21 mouse cellular contexts compared by ENCODE assay signal in genomic region chr9:78789703-78790102, GRCm38 (mm10).
DNase-seq lines count a peak whose midpoint lies in the region; ATAC-seq and TF ChIP-seq lines count a peak whose summit lies in the region.
"Had no signal": no experiment of that assay in that cellular context is flagged by ENCODE, and none has a peak within 500 bp of the region (broad histone marks: within the 10 kb centered on the region; RNA-seq: fewer than 3 reads in every experiment).

No protein-coding gene starts in this region.

- H3K27me3 ChIP-seq in midbrain, embryonic 11.5 days (ENCODE audit: control insufficient read depth, insufficient read depth, low read length), result no peaks in the 10 kb centered on the region
- H3K27me3 ChIP-seq in midbrain, embryonic 16.5 days (ENCODE audit: control insufficient read depth, insufficient read depth, low read depth, low read length), result no peaks in the 10 kb centered on the region; the same call in 1 of the 2 replicates
- no peaks in the 10 kb centered on the region for H3K27me3 ChIP-seq in forebrain, embryonic 14.5 days (replicated peaks; ENCODE audit: control insufficient read depth, insufficient read depth, low read length)
- no peaks in the 10 kb centered on the region for H3K27me3 ChIP-seq in midbrain, embryonic 13.5 days
- H3K27me3 ChIP-seq: hindbrain, embryonic 15.5 days had no signal

- no peaks in the 10 kb centered on the region for H3K9me3 ChIP-seq in midbrain, embryonic 11.5 days (ENCODE audit: control insufficient read depth, low read length)
- H3K9me3 ChIP-seq in midbrain, embryonic 16.5 days (replicated peaks; ENCODE audit: control insufficient read depth, low read length, poor library complexity, severe bottlenecking), result no peaks in the 10 kb centered on the region
- no peaks in the 10 kb centered on the region for H3K9me3 ChIP-seq in forebrain, embryonic 14.5 days (replicated peaks; ENCODE audit: control insufficient read depth, low read length)
- no peaks in the 10 kb centered on the region for H3K9me3 ChIP-seq in midbrain, embryonic 13.5 days
- H3K9me3 ChIP-seq: heart, embryonic 10.5 days; hindbrain, embryonic 15.5 days; limb, embryonic 10.5 days had no signal

- H3K4me2 ChIP-seq in midbrain, embryonic 11.5 days, result no peak overlapping the region
- H3K4me2 ChIP-seq in midbrain, embryonic 16.5 days (ENCODE audit: low read length), result no peak overlapping the region
- H3K4me2 ChIP-seq in forebrain, embryonic 14.5 days (ENCODE audit: low read length), result no peak overlapping the region
- no peak overlapping the region for H3K4me2 ChIP-seq in midbrain, embryonic 13.5 days (replicated peaks)
- H3K4me2 ChIP-seq: hindbrain, embryonic 15.5 days had no signal

- H3K36me3 ChIP-seq in midbrain, embryonic 11.5 days (ENCODE audit: control insufficient read depth, insufficient read depth, low read length), result no peaks in the 10 kb centered on the region
- H3K36me3 ChIP-seq in midbrain, embryonic 16.5 days (ENCODE audit: control insufficient read depth, insufficient read depth, low read length), result no peaks in the 10 kb centered on the region
- no peaks in the 10 kb centered on the region for H3K36me3 ChIP-seq in forebrain, embryonic 14.5 days (ENCODE audit: control insufficient read depth, insufficient read depth, low read length)
- H3K36me3 ChIP-seq in midbrain, embryonic 13.5 days, result no peaks in the 10 kb centered on the region
- H3K36me3 ChIP-seq: heart, embryonic 10.5 days; hindbrain, embryonic 15.5 days; limb, embryonic 10.5 days had no signal

- H3K4me3 ChIP-seq in midbrain, embryonic 11.5 days (ENCODE audit: low read depth, low read length), result no peak overlapping the region
- H3K4me3 ChIP-seq in midbrain, embryonic 16.5 days (ENCODE audit: low read depth, low read length), result no peak overlapping the region
- no peak overlapping the region for H3K4me3 ChIP-seq in forebrain, embryonic 14.5 days (ENCODE audit: low read depth, low read length)
- no peak overlapping the region for H3K4me3 ChIP-seq in midbrain, embryonic 13.5 days (replicated peaks)
- H3K4me3 ChIP-seq: gastrocnemius, adult 2 months; heart, embryonic 10.5 days; hindbrain, embryonic 15.5 days; limb, embryonic 10.5 days; myocyte had no signal

- no peak for DNase-seq in midbrain, embryonic 11.5 days (ENCODE audit: low spot score, missing footprints)
- DNase-seq in brain, embryonic 14.5 days (ENCODE audit: low read depth), result peak; percentile 68
- peak; percentile 31 for DNase-seq in forebrain, embryonic 14.5 days (ENCODE audit: low spot score)
- no peak for DNase-seq in cerebellum, postnatal 4 days (ENCODE audit: low spot score in 2 of 2)
- no peak for DNase-seq in kidney, adult 18-20 months
- DNase-seq: adrenal gland, adult 8-10 months; cerebellum, adult 11 months; cerebellum, postnatal 14 days; gastrocnemius, adult 2 months; liver, postnatal 0 days; lung, postnatal 14 days; retina, postnatal 1 day; thymus, postnatal 14 days had no signal

- no peak overlapping the region for H3K9ac ChIP-seq in midbrain, embryonic 11.5 days (ENCODE audit: low read length)
- H3K9ac ChIP-seq in midbrain, embryonic 16.5 days (ENCODE audit: low read depth, low read length), result no peak overlapping the region
- H3K9ac ChIP-seq in forebrain, embryonic 14.5 days (ENCODE audit: low read length), result no peak overlapping the region
- no peak overlapping the region for H3K9ac ChIP-seq in midbrain, embryonic 13.5 days (replicated peaks)
- H3K9ac ChIP-seq: hindbrain, embryonic 15.5 days; liver, postnatal 0 days had no signal

- no peak for TF ChIP-seq POLR2A in brain, embryonic 14.5 days (IDR thresholded peaks at IDR 0.05; ENCODE audit: borderline replicate concordance, extremely low read depth, insufficient read depth, insufficient read length, poor library complexity, severe bottlenecking)

- no peaks in the 10 kb centered on the region for H3K4me1 ChIP-seq in midbrain, embryonic 11.5 days (ENCODE audit: control insufficient read depth, insufficient read depth, low read length)
- H3K4me1 ChIP-seq in midbrain, embryonic 16.5 days (ENCODE audit: control insufficient read depth, insufficient read depth, low read length), result no peaks in the 10 kb centered on the region
- H3K4me1 ChIP-seq in forebrain, embryonic 14.5 days (ENCODE audit: control insufficient read depth, insufficient read depth, low read length), result no peaks in the 10 kb centered on the region
- H3K4me1 ChIP-seq in midbrain, embryonic 13.5 days (replicated peaks), result no peaks in the 10 kb centered on the region
- H3K4me1 ChIP-seq: heart, embryonic 10.5 days; hindbrain, embryonic 15.5 days had no signal

- no peak overlapping the region for H3K27ac ChIP-seq in midbrain, embryonic 11.5 days (ENCODE audit: low read depth, low read length)
- no peak overlapping the region for H3K27ac ChIP-seq in midbrain, embryonic 16.5 days (ENCODE audit: low read length)
- H3K27ac ChIP-seq in forebrain, embryonic 14.5 days (ENCODE audit: low read depth, low read length), result no peak overlapping the region
- no peak overlapping the region for H3K27ac ChIP-seq in midbrain, embryonic 13.5 days
- H3K27ac ChIP-seq: gastrocnemius, adult 2 months; heart, embryonic 10.5 days; hindbrain, embryonic 15.5 days; kidney, postnatal 0 days; limb, embryonic 10.5 days had no signal

- ATAC-seq in midbrain, embryonic 11.5 days (ENCODE audit: low FRiP score), result peak; percentile 87
- no peak for ATAC-seq in midbrain, embryonic 16.5 days
- no peak for ATAC-seq in forebrain, embryonic 14.5 days
- ATAC-seq in midbrain, embryonic 13.5 days, result peak; percentile 87
- ATAC-seq: intestine, postnatal 0 days; liver, postnatal 0 days had no signal

- no peak for TF ChIP-seq CTCF in brain, embryonic 14.5 days (IDR thresholded peaks at IDR 0.05; ENCODE audit: borderline replicate concordance, extremely low read depth, insufficient read depth, insufficient read length)

Comparison
In these comparisons a context has a peak if more than half of its experiments do, and no peak if none do; other contexts are left out.
1. ATAC-seq: peak in midbrain, embryonic 11.5 days (single experiment) and midbrain, embryonic 13.5 days (single experiment); none in midbrain, embryonic 16.5 days (single experiment) and forebrain, embryonic 14.5 days (single experiment).
2. DNase-seq: peak in brain, embryonic 14.5 days (single experiment) and forebrain, embryonic 14.5 days (single experiment); none in midbrain, embryonic 11.5 days (single experiment), cerebellum, postnatal 4 days (0 of 2) and kidney, adult 18-20 months (single experiment).